Mouse (Mus musculus) MEL (cell line): ENCODE results near the gene Hgd. TPM values are rescaled to one million over a fixed set of nuclear protein-coding genes. Genes with fewer than 3 reads are reported as not detected.

Experiments
- DNase-seq: peaks from one replicate; pipeline ENCODE4 v3.0.0; 2011; ENCODE audit warnings: low read depth, low spot score
- H3K27ac ChIP-seq: 2 replicates; pipeline ENCODE4 v1.5.1; 2012; ENCODE audit warnings: low read depth, mild to moderate bottlenecking, control low read depth, low read length, moderate library complexity; ENCODE audit not compliant: control insufficient read depth
- H3K27me3 ChIP-seq, 2 experiments: fragments of 150-350 bp in 1 of 2; sonication (generic) in 1 of 2; 2 replicates each; pipeline ENCODE4 v1.6.1; 2012; ENCODE audit warnings: low read length in 2 of 2, mild to moderate bottlenecking in 2 of 2, improper control_type of control experiment in 1 of 2, moderate library complexity in 1 of 2; ENCODE audit not compliant: insufficient read depth in 2 of 2, control insufficient read depth in 1 of 2
- H3K36me3 ChIP-seq, 2 experiments: 2 replicates each; pipeline ENCODE4 v1.6.1; 2012 to 2014; ENCODE audit warnings: low read length in 2 of 2, improper control_type of control experiment in 1 of 2, inconsistent platforms in 1 of 2, mild to moderate bottlenecking in 1 of 2; ENCODE audit not compliant: insufficient read depth in 2 of 2, control insufficient read depth in 1 of 2
- H3K4me1 ChIP-seq, 2 experiments: fragments of 150-350 bp in 1 of 2; sonication (generic) in 1 of 2; 2 replicates each; pipeline ENCODE4 v1.6.1; 2012; ENCODE audit warnings: low read length in 2 of 2, improper control_type of control experiment in 1 of 2, mild to moderate bottlenecking in 1 of 2; ENCODE audit not compliant: insufficient read depth in 2 of 2, control insufficient read depth in 1 of 2
- H3K4me3 ChIP-seq, 2 experiments: fragments of 150-350 bp in 1 of 2; sonication (generic) in 1 of 2; 2 replicates each; pipeline ENCODE4 v1.5.1; 2012; ENCODE audit warnings: low read depth in 2 of 2, low read length in 2 of 2, mild to moderate bottlenecking in 2 of 2, moderate library complexity in 2 of 2, control low read depth in 1 of 2, improper control_type of control experiment in 1 of 2; ENCODE audit not compliant: control insufficient read depth in 1 of 2, insufficient read depth in 1 of 2
- H3K79me2 ChIP-seq: 2 replicates; pipeline ENCODE4 v1.6.1; 2012; ENCODE audit warnings: mild to moderate bottlenecking, low read length, moderate library complexity; ENCODE audit not compliant: control insufficient read depth, poor library complexity, insufficient read depth
- H3K9ac ChIP-seq: 2 replicates; pipeline ENCODE4 v1.6.1; 2012; ENCODE audit warnings: low read depth, mild to moderate bottlenecking, control low read depth, low read length, moderate library complexity; ENCODE audit not compliant: control insufficient read depth, poor library complexity, severe bottlenecking
- H3K9me3 ChIP-seq: fragments of 150-350 bp; sonication (generic); replicated peaks from 2 replicates; pipeline ENCODE4 v1.6.1; 2012; ENCODE audit warnings: mild to moderate bottlenecking, low read length, improper control_type of control experiment, moderate library complexity; ENCODE audit not compliant: insufficient read depth
- E2F4 ChIP-seq: IDR thresholded peaks from 2 replicates; pipeline ENCODE4 v1.6.1; 2011; ENCODE audit warnings: low read depth, low read length, improper control_type of control experiment, borderline replicate concordance
- EP300 ChIP-seq, 2 experiments: IDR thresholded peaks; 2 replicates each; pipeline ENCODE4 v1.6.1; 2011; ENCODE audit warnings: improper control_type of control experiment in 2 of 2, low read length in 2 of 2, low read depth in 1 of 2, mild to moderate bottlenecking in 1 of 2
- GATA1 ChIP-seq: IDR thresholded peaks from 2 replicates; pipeline ENCODE4 v1.6.1; 2011; ENCODE audit warnings: low read depth, low read length, improper control_type of control experiment
- HCFC1 ChIP-seq: IDR thresholded peaks from 2 replicates; pipeline ENCODE4 v1.6.1; 2012; ENCODE audit warnings: low read depth, mild to moderate bottlenecking, inconsistent platforms, low read length, improper control_type of control experiment, moderate library complexity
- JUND ChIP-seq: IDR thresholded peaks from 2 replicates; pipeline ENCODE4 v1.6.1; 2011; ENCODE audit warnings: low read depth, mild to moderate bottlenecking, improper control_type of control experiment, low read length
- MAFK ChIP-seq: IDR thresholded peaks from 2 replicates; pipeline ENCODE4 v1.6.1; 2011; ENCODE audit warnings: low read depth, mild to moderate bottlenecking, low read length, improper control_type of control experiment, borderline replicate concordance
- MAX ChIP-seq: IDR thresholded peaks from 2 replicates; pipeline ENCODE4 v1.6.1; 2011; ENCODE audit warnings: low read length, improper control_type of control experiment
- MAZ ChIP-seq: IDR thresholded peaks from 2 replicates; pipeline ENCODE4 v1.6.1; 2012; ENCODE audit warnings: low read depth, mild to moderate bottlenecking, inconsistent platforms, low read length, improper control_type of control experiment
- MYB ChIP-seq: IDR thresholded peaks from 2 replicates; pipeline ENCODE4 v1.6.1; 2011; ENCODE audit warnings: mild to moderate bottlenecking, low read depth, low read length, improper control_type of control experiment
- NRF1 ChIP-seq: IDR thresholded peaks from 2 replicates; pipeline ENCODE4 v1.6.1; 2014; ENCODE audit warnings: low read depth, mild to moderate bottlenecking, inconsistent platforms, low read length, improper control_type of control experiment, moderate library complexity; ENCODE audit not compliant: poor library complexity, insufficient read depth, severe bottlenecking
- POLR2A ChIP-seq, 2 experiments: IDR thresholded peaks; 2 replicates each; pipeline ENCODE4 v1.6.1; 2011 to 2012; ENCODE audit warnings: low read length in 2 of 2, mild to moderate bottlenecking in 2 of 2, control low read depth in 1 of 2, improper control_type of control experiment in 1 of 2, low read depth in 1 of 2, moderate library complexity in 1 of 2; ENCODE audit not compliant: control insufficient read depth in 1 of 2, insufficient read depth in 1 of 2, poor library complexity in 1 of 2
- RCOR1 ChIP-seq: IDR thresholded peaks from 2 replicates; pipeline ENCODE4 v1.6.1; 2012; ENCODE audit warnings: low read depth, mild to moderate bottlenecking, inconsistent platforms, low read length, improper control_type of control experiment
- TBP ChIP-seq: IDR thresholded peaks from 2 replicates; pipeline ENCODE4 v1.8.0; 2011; ENCODE audit warnings: low read depth, low read length, improper control_type of control experiment
- TCF12 ChIP-seq: IDR thresholded peaks from 2 replicates; pipeline ENCODE4 v1.6.1; 2014; ENCODE audit warnings: low read depth, mild to moderate bottlenecking, inconsistent platforms, low read length, improper control_type of control experiment, moderate library complexity
- ZC3H11A ChIP-seq: IDR thresholded peaks from 2 replicates; pipeline ENCODE4 v1.6.1; 2012; ENCODE audit warnings: low read depth, mild to moderate bottlenecking, inconsistent platforms, low read length, improper control_type of control experiment
- ZKSCAN1 ChIP-seq: IDR thresholded peaks from 2 replicates; pipeline ENCODE4 v1.6.1; 2012; ENCODE audit warnings: low read depth, mild to moderate bottlenecking, inconsistent platforms, low read length, improper control_type of control experiment, moderate library complexity
- ZMIZ1 ChIP-seq: IDR thresholded peaks from 2 replicates; pipeline ENCODE4 v1.6.1; 2012; ENCODE audit warnings: low read depth, mild to moderate bottlenecking, inconsistent platforms, low read length, improper control_type of control experiment, moderate library complexity
- polyA plus RNA-seq, 2 experiments: library from polyadenylated mRNA; stranded (reverse) in 1 of 2; unstranded in 1 of 2; fragments of >175 nt in 1 of 2; fragments of >200 nt in 1 of 2; gene quantifications; 2 replicates each; pipeline versions ENCODE4 v1.2.1 to v1.2.4; 2012; ENCODE audit warnings: low replicate concordance in 2 of 2, low read depth in 1 of 2; ENCODE audit not compliant: insufficient read length in 2 of 2, insufficient read depth in 1 of 2, missing spikeins in 1 of 2
- total RNA-seq: library from RNA; depleted of rRNA; stranded (reverse); fragments of 300-350 nt; gene quantifications from 2 replicates; pipeline ENCODE4 v1.2.3, GENCODE M21; 2012

The Hgd gene
- total and polyA plus RNA-seq, 3 experiments, result not detected

DNA sequence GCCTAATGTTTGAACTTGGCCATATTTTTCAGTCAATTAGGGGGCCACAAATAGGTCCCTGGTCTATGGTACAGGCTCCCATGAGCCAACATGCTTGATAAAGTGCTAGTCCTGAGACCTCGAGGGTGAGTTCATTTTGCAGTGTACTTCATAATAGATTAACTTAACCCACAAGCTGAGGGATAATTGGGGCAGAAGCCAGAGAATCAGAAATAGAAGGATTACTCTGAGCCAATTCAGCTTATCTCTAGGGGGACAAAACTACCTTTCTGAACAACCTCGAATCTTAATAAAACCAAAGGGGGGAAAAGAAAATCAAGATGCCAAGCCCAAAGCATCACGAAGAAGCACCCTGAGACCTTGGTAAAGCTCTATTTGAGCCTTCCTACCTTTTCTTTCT, 42.5 kb downstream of the Hgd start:
- no peaks in the 10 kb centered on the region for H3K9me3 ChIP-seq
- no peak overlapping the region for H3K27ac ChIP-seq
- H3K9ac ChIP-seq, result no peak overlapping the region
- no peaks in the 10 kb centered on the region for H3K36me3 ChIP-seq
- TF ChIP-seq ZMIZ1 (no peak), NRF1 (no peak), HCFC1 (no peak)
- peaks cover 0 to 1% of the 10 kb centered on the region in 2 experiments; a peak in 3 of 4 replicates for H3K27me3 ChIP-seq
- no peaks in the 10 kb centered on the region for H3K79me2 ChIP-seq
- no peaks in the 10 kb centered on the region for H3K4me1 ChIP-seq
- no peak for DNase-seq
- no peak overlapping the region for H3K4me3 ChIP-seq

DNA sequence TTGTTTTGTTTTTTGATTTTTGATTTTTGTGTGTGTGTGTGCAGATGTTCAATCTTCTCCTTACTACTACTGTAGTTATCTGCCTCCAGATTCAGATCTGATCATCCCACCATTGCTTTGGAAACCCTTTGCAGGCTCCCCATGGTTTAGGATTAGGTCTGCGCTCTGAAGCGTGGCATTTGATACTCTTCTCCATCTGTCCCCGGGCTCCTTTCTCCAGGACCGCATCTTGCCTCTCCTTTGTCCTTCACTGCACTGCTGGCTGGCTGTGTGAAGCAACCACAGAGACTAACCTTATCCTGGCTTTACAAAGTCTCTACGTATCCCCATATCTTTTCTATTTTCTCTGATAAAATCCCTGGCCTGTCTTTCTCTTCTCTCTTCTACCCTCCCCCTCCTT, 43.0 kb downstream of the Hgd start:
- DNase-seq, result no peak
- Histone ChIP-seq H3K79me2 (no peaks in the 10 kb centered on the region), H3K27me3 (peaks cover 0 to 1% of the 10 kb centered on the region in 2 experiments; a peak in 2 of 4 replicates)
- TF ChIP-seq RCOR1, result no peak
- TF ChIP-seq ZC3H11A, result no peak
- TF ChIP-seq POLR2A (IDR thresholded peaks at IDR 0.05; ENCODE audit: control insufficient read depth in 1 of 2, insufficient read depth in 1 of 2, low read depth in 1 of 2, low read length in 2 of 2, poor library complexity in 1 of 2), result no peak
- no peak for TF ChIP-seq GATA1
- TF ChIP-seq EP300 (IDR thresholded peaks at IDR 0.05; ENCODE audit: low read depth in 1 of 2, low read length in 2 of 2), result no peak
- TF ChIP-seq ZKSCAN1, result no peak
- TF ChIP-seq JUND, result no peak
- TF ChIP-seq MAX, result no peak
- no peak for TF ChIP-seq MAFK
- no peak for TF ChIP-seq TCF12
- no peak for TF ChIP-seq ZMIZ1
- no peak for TF ChIP-seq TBP
- TF ChIP-seq MYB, result no peak
- TF ChIP-seq MAZ, result no peak
- TF ChIP-seq E2F4, result no peak
- TF ChIP-seq, all 39 proteins: peak for 0
- H3K9me3 ChIP-seq, result no peaks in the 10 kb centered on the region
- no peaks in the 10 kb centered on the region for H3K36me3 ChIP-seq
- no peak overlapping the region for H3K9ac ChIP-seq
- no peak overlapping the region for H3K27ac ChIP-seq
- no peak overlapping the region for H3K4me3 ChIP-seq
- no peaks in the 10 kb centered on the region for H3K4me1 ChIP-seq
